Mouse (Mus musculus) liver, postnatal 0 days (tissue): ENCODE measurements at regions not wholly inside any gene's neighbourhood (a gene's known extent, or its start where the extent isn't known, plus 50 kb on each side); places are given as distances from the start of the nearest gene placed in this dataset.
"Not testable (repeated sequence)": the region's sequence is repeated elsewhere in the genome, so short reads cannot be mapped to it uniquely, and the experiment has no call there.

ENCODE experiments used
- ATAC-seq: fragments of 200-750 bp; cut with Nextera tagmentation; 2 replicates; pipeline ENCODE4 v1.8.0; 2017; ENCODE audit warnings: mild to moderate bottlenecking, moderate library complexity
- DNase-seq: peaks from one replicate; pipeline ENCODE4 v3.0.0-alpha.2; 2016
- H3K27ac ChIP-seq: fragments of 300-500 bp; sonication (generic); 2 replicates; pipeline ENCODE4 v1.5.1; 2014; ENCODE audit warnings: antibody characterized with exemption, moderate library complexity, mild to moderate bottlenecking, low read depth
- H3K27me3 ChIP-seq: fragments of 300-500 bp; sonication (generic); 2 replicates; pipeline ENCODE4 v1.6.1; 2014; ENCODE audit warnings: low read length, control low read depth, mixed read lengths; ENCODE audit not compliant: insufficient read depth
- H3K36me3 ChIP-seq: fragments of 300-500 bp; sonication (generic); replicated peaks from 2 replicates; pipeline ENCODE4 v1.6.1; 2014; ENCODE audit warnings: mild to moderate bottlenecking, control low read depth, low read length, moderate library complexity, mixed read lengths; ENCODE audit not compliant: insufficient read depth
- H3K4me1 ChIP-seq: fragments of 300-500 bp; sonication (generic); 2 replicates; pipeline ENCODE4 v1.6.1; 2014; ENCODE audit warnings: antibody characterized with exemption, mild to moderate bottlenecking, control low read depth; ENCODE audit not compliant: insufficient read depth
- H3K4me2 ChIP-seq: fragments of 300-500 bp; sonication (generic); 2 replicates; pipeline ENCODE4 v1.6.1; 2014; ENCODE audit warnings: low read depth, mild to moderate bottlenecking, low read length, moderate library complexity, mixed read lengths
- H3K4me3 ChIP-seq: fragments of 300-500 bp; sonication (generic); 2 replicates; pipeline ENCODE4 v1.5.1; 2014; ENCODE audit warnings: low read depth, low read length
- H3K9ac ChIP-seq: fragments of 300-500 bp; sonication (generic); replicated peaks from 2 replicates; pipeline ENCODE4 v1.6.1; 2014; ENCODE audit warnings: mild to moderate bottlenecking, moderate library complexity
- H3K9me3 ChIP-seq: fragments of 300-500 bp; sonication (generic); 2 replicates; pipeline ENCODE4 v1.6.1; 2016; ENCODE audit warnings: mild to moderate bottlenecking, control low read depth, low read length, mixed read lengths
- CTCF ChIP-seq: sonication (generic); IDR thresholded peaks from 2 replicates; pipeline ENCODE4 v1.5.1; 2016; ENCODE audit warnings: antibody characterized with exemption, low read depth
- EP300 ChIP-seq: IDR thresholded peaks from 2 replicates; pipeline ENCODE4 v1.6.1; 2016; ENCODE audit warnings: antibody characterized with exemption, low read depth, mild to moderate bottlenecking
- WGBS: fragments of 180-500 bp; shearing (Covaris S2); extraction: QIAGEN DNeasy Blood & Tissue Kit; methylation state at CpG from one replicate; pipeline ENCODE4 v1.1.7; 2014; ENCODE audit not compliant: insufficient replicate concordance; 5-methylcytosine and 5-hydroxymethylcytosine counted together

DNA sequence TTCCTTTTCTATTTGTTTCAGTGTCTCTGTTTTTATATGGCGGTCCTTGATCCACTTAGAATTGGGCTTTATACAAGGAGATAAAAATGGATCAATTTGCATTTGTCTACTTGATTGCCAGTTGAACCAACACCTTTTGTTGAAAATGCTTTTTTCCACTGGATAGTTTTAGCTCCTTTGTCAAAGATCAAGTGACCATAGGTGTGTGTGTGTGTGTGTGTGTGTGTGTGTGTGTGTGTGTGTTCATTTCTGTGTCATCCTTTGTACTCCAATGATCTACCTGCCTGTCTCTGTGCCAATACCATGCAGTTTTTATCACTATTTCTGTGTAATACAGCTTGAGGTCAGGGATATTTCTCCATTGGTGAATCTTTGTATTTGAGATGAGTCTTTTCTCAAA lies 158.7 kb upstream of the Cenpw start:
- Histone ChIP-seq H3K27me3 (no peaks in the 10 kb centered on the region), H3K27ac (no peak overlapping the region), H3K4me2 (no peak overlapping the region), H3K4me1 (no peaks in the 10 kb centered on the region), H3K9me3 (no peaks in the 10 kb centered on the region), H3K36me3 (no peaks in the 10 kb centered on the region), H3K4me3 (no peak overlapping the region), H3K9ac (no peak overlapping the region)
- DNase-seq = no peak
- WGBS = 87% methylated on average over 1 of the region's 1 CpGs
- no peak for ATAC-seq
- TF ChIP-seq CTCF = no peak

DNA sequence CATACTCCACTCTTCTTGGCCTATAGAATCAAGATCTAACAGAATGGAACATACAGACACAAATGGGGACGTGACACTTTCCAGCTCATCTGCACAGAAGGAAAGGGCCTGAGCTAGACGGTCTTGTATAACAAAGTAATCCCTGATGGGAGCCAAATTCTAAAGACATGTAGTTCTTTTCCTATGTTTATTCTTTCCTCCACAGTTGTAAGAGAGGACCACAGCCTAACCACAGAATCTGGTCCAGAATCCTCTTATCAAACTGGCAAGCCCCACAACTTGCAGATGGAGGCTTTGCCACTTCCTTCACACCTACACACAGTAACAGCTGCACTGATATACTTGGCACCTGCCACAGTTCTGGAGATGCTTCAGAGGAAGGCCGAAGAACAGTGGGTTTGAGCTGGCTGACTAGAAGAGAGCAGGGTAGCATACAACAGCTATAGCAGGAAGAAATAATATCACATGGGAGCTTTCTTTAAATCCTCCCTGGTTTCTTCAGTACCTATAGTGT lies 142.7 kb upstream of the Cenpw start:
- no peak for DNase-seq
- Histone ChIP-seq H3K27me3 (no peaks in the 10 kb centered on the region), H3K4me3 (no peak overlapping the region), H3K4me2 (no peak overlapping the region), H3K4me1 (no peaks in the 10 kb centered on the region), H3K9ac (no peak overlapping the region), H3K36me3 (no peaks in the 10 kb centered on the region), H3K9me3 (no peaks in the 10 kb centered on the region), H3K27ac (no peak overlapping the region)
- ATAC-seq = no peak
- TF ChIP-seq CTCF (no peak), EP300 (no peak)
- 61% methylated on average over 3 of the region's 3 CpGs for WGBS

DNA sequence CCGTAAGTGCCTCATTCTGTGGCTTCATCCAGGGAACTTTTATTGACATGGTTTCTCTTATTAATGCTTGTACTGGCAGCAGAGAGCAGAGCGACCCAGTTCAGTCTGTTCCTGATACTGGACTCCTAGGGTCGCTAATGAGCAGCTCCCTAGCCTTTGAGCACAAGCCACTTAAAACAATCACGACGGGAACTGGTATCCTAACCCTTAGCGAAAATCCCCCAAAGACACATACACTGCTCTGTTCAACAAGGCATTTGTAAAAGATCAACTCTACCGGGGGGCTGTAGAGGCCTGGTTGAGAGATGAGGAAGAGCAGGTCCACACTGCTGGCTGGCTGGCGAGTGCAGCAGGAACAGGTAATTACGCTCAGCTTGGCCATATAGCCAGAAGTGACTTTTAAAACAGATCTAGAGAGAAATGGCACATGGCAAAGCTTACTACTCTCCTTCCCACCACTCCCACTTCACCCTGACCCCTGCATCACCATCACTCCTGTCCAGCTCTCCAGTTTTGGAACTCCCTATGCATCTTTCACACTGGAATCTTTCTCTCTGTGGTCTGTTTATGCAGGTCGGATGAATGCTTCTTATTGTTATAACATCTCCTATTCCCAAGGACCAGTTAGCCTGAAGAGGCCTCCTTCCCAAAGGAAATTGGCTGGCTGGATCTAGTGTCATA lies 128.1 kb upstream of the Cenpw start:
- no peaks in the 10 kb centered on the region for H3K27me3 ChIP-seq
- H3K4me2 ChIP-seq = no peak overlapping the region
- 63% methylated on average over 10 of the region's 10 CpGs for WGBS
- no peak overlapping the region for H3K9ac ChIP-seq
- TF ChIP-seq CTCF (no peak), EP300 (no peak)
- H3K27ac ChIP-seq = no peak overlapping the region
- ATAC-seq (no peak), DNase-seq (no peak)
- no peaks in the 10 kb centered on the region for H3K4me1 ChIP-seq
- no peak overlapping the region for H3K4me3 ChIP-seq
- no peaks in the 10 kb centered on the region for H3K36me3 ChIP-seq
- no peaks in the 10 kb centered on the region for H3K9me3 ChIP-seq

DNA sequence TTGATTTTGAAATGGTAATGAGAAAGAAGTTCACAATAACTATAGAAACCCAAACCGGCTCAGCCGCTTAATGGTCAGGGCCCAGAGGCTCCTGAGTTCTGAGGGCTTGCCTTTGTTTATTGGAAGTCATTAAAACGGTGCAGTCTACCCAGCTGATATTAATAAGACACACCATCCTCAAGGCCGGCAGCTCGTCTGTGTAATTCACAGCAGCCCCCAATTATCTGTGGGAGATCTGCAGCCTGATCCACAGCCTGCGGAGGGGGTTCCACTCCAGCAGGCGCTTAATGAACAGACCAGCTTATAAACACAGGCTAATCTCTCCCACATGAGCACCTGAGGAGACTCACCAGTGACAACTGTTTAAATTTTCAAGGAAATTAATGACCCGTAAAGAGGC lies 127.5 kb upstream of the Cenpw start:
- DNase-seq (no peak), ATAC-seq (no peak)
- Histone ChIP-seq H3K4me2 (no peak overlapping the region), H3K4me3 (no peak overlapping the region), H3K4me1 (no peaks in the 10 kb centered on the region), H3K9me3 (no peaks in the 10 kb centered on the region), H3K27me3 (no peaks in the 10 kb centered on the region), H3K9ac (no peak overlapping the region), H3K27ac (no peak overlapping the region), H3K36me3 (no peaks in the 10 kb centered on the region)
- TF ChIP-seq EP300 (no peak), CTCF (no peak)
- WGBS = 62% methylated on average over 8 of the region's 8 CpGs

DNA sequence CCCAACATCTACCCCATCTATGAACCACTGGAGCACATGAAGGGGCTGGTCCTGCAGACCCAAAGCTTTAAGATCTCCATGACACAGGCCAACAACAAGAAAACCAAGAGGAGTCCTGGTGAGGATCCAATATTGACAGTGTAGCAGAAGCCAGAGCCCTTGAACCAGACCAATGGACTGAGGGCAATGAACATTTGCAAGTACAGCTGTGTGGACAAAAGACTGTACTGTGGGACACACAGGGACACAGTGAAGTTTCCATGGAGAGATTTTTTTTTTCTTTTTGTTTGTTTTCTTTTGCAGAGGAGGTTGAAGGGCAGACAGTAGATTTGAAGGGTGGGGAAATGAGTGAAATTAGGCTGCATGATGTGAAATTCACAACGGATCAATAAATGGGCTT lies 126.5 kb upstream of the Cenpw start:
- no peaks in the 10 kb centered on the region for H3K27me3 ChIP-seq
- H3K4me1 ChIP-seq = no peaks in the 10 kb centered on the region
- no peaks in the 10 kb centered on the region for H3K36me3 ChIP-seq
- no peak for DNase-seq
- TF ChIP-seq EP300 = no peak
- H3K4me3 ChIP-seq = no peak overlapping the region
- H3K9ac ChIP-seq = no peak overlapping the region
- no peak overlapping the region for H3K27ac ChIP-seq
- 71% methylated on average over 1 of the region's 1 CpGs for WGBS
- ATAC-seq = no peak
- no peak overlapping the region for H3K4me2 ChIP-seq
- no peaks in the 10 kb centered on the region for H3K9me3 ChIP-seq

DNA sequence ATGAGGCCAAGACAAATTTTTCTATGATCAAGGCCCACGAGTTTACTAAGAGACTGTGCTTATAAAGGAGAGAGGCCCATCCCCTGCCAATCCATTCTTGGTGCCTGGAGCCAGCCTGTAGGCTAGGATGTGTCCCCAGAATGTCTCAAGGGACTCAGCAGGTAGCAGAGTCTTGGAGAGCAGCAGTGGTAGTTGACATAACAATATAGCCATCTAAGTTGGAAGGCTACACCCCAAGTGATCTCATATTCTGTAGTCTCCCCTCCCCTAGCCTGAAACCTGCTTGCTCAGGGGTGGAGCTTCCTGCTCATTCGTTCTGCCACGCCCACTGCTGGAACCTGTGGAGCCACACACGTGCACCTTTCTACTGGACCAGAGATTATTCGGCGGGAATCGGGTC lies 95.5 kb upstream of the Cenpw start:
- DNase-seq = not testable (repeated sequence)
- 86% methylated on average over 2 of the region's 7 CpGs for WGBS

DNA sequence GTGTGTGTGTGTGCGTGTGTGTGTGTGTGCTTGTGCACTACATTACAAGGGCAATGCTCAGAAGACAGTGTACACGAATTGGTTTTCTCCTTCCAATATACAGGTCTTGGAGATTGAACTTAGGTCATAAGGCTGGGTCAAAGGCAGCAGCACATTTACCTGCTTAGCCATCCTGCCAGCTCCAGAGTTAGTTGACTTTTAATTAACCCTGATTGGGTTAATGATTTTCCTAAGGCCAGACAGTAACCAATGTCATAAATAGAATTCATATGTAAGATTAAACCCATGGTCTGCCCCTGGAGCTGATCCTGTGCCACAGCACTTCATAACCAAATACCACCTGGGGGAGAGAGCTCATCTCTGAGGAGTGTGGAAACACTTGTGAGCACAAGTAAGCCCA lies 81.3 kb upstream of the Cenpw start:
- Histone ChIP-seq H3K4me2 (no peak overlapping the region), H3K36me3 (no peaks in the 10 kb centered on the region), H3K27ac (no peak overlapping the region), H3K27me3 (no peaks in the 10 kb centered on the region), H3K9ac (no peak overlapping the region), H3K4me1 (no peaks in the 10 kb centered on the region), H3K4me3 (no peak overlapping the region), H3K9me3 (no peaks in the 10 kb centered on the region)
- DNase-seq (no peak), ATAC-seq (no peak)
- TF ChIP-seq EP300 (no peak), CTCF (no peak)
- 73% methylated on average over 2 of the region's 2 CpGs for WGBS

More for the DNA sequence above, 95.5 kb upstream of the Cenpw start:
- not testable (repeated sequence) for H3K4me3 ChIP-seq, H3K9ac ChIP-seq, H3K4me2 ChIP-seq, H3K27me3 ChIP-seq, ATAC-seq, H3K27ac ChIP-seq, H3K9me3 ChIP-seq, H3K4me1 ChIP-seq, H3K36me3 ChIP-seq
